Mouse (Mus musculus) 3134 (cell line): Measurements from ENCODE around the gene Olfr605.
"Not testable (repeated sequence)": the region's sequence is repeated elsewhere in the genome, so short reads cannot be mapped to it uniquely, and the experiment has no call there.

Experiments used
- DNase-seq: peaks from one replicate; pipeline ENCODE4 v3.0.0-alpha.2; 2011; ENCODE audit warnings: low spot score; ENCODE audit not compliant: insufficient read length; ENCODE audit errors: extremely low read depth

Olfr605 gene

GRCm38 (mm10) chr7:103445339-103445738, at the start of gene Olfr605:
Gene Olfr605, minus strand, starts transcription at chr7:103445439.
- no peak for DNase-seq

DNA sequence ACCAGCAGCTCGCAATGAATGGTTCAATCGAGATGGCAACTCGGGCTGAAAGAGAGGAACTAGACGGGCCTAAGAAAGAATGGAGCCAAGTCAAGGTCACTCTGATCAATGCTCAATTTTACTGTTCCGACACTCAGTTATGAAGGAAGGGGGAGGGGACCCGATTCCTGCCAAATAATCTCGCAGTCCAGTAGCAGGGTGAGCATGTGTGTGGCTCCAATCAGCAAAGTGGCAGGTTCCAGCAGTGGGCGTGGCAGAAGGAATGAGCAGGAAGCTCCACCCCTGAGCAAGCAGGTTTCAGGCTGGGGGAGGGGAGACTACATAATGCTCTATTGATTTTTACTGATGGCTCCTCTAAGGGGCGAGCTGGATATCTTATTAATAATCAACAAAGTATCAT, 31.9 kb upstream of the Olfr605 start:
- not testable (repeated sequence) for DNase-seq

DNA sequence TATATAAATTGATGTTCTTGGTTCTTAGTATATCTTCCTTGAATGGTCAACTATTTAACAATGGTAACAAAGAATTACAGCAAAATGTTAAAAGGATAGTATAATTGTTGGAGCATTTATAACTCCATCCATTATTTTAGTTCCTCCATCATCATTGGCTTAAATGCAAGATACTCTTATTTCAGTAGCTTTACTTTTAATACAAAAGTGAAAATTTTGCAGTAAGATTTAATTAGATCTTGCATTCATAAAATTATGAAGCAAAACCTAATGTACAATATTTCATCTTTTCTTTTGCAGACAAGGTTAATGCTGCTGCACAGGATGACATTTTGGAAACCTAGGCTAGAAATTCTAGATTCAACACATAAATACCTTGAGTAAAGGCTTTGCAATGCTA, 24.3 kb upstream of the Olfr605 start, which contains the start of gene Olfr608:
Gene Olfr608, plus strand, starts transcription at position 301 of the 400 bp plus-strand sequence.
- no peak for DNase-seq

DNA sequence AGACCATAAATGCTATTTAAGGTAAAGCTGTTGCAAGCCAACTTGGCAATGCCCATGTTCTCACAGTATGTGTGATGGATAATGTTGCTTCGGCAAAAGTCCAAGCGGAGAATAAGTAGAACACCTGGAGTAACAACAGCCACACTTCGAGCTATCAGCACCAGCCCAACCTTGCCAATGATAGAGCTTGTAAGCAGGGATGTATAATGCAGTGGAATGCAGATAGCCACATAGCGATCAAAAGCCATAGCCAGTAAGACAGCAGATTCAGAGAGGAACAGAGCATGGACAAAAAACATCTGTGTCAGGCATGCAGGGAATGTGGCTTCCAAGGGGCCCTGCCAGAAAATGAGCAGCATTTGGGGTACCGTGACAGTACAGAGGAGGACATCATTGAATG, 15.4 kb upstream of the Olfr605 start:
- no peak for DNase-seq

GRCm38 (mm10) chr7:103448746-103449145, 3.5 kb upstream of the Olfr605 start, which contains the start of gene Olfr606:
Gene Olfr606, plus strand, starts transcription at chr7:103449046.
- DNase-seq = no peak

DNA sequence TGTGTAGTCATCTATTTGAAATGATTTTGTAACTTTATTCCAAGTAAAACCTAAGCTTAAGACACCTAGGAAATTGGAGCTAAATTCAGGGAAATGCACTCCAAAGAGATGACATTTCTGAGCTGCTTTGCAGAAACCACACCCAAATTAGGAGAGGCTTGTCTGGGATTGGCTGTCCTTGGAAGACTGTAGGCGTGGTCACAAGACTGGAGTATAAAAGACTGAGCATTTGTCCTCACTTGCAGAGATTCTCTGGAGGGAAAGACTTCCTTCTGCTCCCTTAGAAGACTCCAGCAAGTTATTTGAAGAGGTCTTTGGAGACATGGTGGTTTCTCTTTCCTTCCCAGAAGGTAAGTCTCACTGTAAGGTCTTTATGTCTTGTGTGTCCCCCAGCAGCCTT, 30.5 kb downstream of the Olfr605 start, which contains the start of gene Usp17lc:
Gene Usp17lc, plus strand, starts transcription at position 301 of the 400 bp plus-strand sequence.
- DNase-seq = not testable (repeated sequence)

DNA sequence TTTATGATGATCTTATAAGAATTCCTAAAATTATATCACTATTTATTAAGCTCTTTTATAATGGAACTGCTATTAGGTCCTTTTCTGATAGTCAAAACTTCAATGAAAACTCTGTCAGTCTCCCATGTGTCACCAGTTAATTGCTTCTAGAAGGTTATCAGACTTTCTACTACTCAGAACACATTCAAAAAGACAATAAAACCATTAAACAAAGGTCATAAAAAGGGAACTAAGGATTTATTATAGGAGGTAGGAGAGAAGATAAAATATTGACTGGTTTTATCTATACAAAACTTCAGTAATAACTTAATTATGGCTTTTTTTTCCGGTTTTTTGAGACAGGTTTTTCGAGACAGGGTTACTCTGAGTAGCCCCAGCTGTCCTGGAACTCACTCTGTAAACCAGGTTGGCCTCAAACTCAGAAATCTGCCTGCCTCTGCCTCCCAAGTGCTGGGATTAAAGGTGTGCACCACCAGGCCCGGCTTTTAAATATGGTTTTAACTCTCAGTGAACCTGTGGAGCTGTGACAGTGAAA, 38.7 kb downstream of the Olfr605 start:
- DNase-seq = not testable (repeated sequence)

- DNase-seq = no peak
Observed at GRCm38 (mm10) chr7:103398981-103399380, 46.3 kb downstream of the Olfr605 start.

- DNase-seq = no peak
Observed at GRCm38 (mm10) chr7:103397758-103398157, 47.5 kb downstream of the Olfr605 start.
